Mouse (Mus musculus): ENCODE measurements around the gene Pet100.
A peak's percentile ranks its signal among the peaks of the same experiment; 100 is the strongest.
"Not testable (repeated sequence)": the region's sequence is repeated elsewhere in the genome, so short reads cannot be mapped to it uniquely, and the experiment has no call there.

Gene Pet100

DNA sequence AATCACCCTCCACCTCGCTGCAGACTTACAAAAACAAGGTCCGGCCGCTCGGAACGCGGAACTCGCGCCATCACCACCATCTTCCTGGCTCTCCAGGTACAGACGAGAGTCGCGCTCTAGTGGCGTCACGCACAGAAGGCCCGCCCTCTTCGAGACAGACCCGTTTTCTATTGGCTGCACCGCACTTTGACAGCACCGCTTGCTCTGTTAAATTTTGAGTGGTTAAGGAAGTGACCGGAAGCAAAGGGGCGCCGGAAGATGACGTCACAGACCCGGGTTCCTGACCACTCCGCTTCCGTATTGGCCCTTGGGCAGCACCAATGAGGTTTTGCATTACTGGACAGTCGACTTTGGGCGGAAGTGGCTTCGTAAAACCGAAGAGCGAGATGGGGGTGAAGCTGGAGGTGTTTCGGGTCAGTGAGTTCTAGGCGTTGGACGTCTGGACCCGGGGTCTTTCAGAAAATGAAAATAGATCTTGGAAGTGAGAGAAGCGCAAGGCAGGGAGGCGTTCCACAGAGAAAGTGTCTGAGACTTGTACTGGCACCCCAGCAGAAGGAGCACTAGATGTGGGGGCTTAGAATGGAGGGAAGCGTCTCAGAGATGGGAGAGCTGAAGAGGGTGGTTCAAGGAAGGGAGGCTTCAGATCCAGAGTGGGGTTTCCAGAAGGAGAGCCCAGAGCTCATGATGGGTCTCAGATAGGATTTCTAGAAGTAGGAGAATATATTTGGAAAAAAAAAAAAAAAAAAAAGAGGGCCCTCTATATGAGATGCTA is at the start of gene Pet100, which contains the start of gene Xab2:
TSS of gene Pet100 (plus strand) at position 350 of the 772 bp plus-strand sequence.
TSS of gene Xab2 (minus strand) at position 118 of the 772 bp plus-strand sequence.
- DNase-seq: peak; percentile 96 to 97

DNA sequence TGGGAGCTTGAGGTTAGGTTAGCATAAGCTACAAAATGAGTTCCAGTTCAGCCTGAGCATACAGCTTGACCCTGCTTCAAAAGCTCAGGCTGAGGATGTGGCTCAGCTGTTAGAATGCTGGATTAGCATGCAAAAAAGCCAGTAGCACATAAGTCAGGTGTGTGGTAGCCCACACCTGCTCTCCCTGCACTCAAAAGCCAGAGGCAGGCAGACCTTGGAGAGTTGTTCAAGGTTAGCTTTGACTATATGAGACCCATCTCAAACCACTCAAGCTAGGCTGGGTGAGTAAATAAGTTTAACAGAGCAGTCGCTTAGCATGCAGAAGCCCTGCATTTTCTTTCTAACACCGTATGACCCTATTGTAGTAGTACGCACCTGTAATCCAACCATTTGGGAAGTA is 46.8 kb upstream of the Pet100 start:
- no peak for DNase-seq

DNA sequence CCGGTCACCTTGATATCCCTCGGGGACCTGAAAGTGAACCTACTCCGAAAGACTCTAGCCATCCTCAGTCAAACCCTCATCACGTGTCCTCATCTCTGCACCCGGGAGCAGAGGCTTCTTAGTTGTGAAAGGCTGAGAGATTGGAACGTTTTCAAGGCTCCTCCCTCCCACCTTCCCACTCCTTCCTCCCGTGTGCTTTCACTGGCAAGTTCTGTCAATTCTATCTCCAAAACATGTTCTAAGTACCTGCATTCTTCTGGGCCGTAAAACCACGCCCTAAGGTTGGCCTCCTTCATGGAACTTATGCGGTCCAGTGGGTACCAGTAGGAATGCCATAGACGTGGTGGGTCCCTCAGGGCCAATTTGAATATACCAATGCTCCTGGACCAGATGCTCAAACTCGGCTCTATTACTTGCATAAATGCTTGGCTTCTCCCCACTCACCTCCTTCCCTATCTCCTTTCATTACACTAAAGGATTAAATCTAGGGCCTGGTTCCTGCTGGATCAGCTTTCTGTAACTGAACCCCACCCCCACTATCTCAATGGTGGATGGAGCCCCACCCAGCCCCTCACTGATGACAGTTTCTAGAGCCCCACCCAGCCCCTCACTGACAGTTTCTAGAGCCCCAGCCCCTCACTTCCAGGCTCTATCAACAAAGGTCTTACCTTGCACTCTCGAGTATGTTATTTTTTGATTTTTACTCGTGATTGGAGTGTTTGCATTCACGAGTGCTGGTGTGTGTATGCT is 45.0 kb upstream of the Pet100 start:
- no peak for DNase-seq

DNA sequence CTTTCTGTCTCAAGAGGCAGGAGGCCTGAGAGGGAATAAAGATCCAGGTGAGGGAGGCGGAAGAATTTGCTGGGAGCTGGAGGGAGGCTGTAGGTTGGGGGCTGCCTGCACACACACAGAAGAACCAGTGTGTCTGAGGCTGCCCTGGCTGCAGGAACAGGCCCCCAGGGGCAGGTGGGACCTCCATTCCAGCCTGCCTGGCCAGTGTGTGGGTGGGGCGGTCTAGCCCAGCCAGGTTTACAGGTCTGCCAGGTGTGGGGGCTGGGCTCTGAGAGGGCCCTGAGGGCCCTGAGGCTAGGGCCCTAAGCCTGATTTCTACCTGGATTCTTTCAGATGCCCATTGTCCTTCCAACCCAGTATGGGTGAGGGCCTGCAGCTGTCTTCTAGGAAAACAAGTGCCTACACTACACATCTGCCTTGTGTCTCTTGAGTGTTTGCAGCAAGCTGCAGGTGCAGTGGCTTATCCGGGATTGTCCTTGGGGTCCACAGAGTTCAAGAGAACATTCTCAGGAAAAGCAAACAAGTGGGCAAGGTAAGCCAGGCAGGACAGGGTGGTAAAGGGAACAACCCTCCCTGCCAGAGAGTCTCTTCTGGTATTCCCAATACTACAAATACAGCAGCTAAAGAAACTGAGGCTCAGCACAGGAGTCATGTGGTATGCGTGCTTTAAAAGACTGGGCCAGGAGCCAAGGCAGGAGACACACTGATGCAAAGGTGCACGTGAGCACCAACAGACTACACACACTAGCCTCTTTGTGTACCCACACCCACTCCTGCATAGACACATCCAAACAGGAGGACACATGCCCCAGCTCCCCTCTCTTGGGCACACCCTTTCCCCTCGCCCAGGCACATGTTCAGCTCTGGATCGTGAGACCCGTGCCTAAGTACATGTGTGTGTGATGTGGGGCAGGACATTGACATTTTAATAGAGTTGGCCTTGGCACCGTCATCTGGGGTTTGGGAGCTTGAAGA is 41.7 kb upstream of the Pet100 start:
- DNase-seq: no peak

DNA sequence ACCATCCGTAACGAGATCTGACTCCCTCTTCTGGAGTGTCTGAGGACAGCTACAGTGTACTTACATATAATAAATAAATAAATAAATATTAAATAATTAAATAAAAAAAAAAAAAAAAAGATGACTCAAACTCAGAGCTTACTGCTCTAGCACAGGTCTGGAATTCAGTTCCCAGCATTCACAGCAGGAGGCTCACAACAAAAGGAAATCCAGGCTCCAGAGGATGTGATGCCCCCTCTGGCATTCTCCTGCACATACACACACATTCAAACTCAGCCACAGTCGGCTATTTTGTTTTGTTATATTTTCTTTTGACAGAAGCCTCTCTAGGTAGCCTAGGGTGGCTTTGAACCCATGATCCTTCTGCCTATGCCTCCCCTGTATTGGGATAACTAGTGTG is 39.4 kb upstream of the Pet100 start:
- not testable (repeated sequence) for DNase-seq

DNA sequence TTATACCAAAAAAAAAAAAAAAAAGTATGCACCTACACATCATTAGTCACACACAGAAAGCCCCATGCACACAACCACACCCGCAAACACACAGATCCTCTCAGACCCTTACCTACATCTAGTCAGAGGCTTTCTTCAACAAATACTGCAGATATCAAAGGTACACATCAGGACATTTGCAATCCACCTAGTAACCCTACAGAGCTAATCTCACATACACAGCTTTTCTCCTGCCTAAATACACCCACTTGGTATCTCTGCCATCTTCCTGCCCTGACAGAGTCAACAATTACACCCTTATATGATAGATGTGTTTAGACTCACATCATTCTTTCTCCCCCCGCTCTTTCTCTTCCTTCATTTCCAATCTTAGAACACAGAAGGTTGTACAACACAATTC is 34.9 kb upstream of the Pet100 start:
- no peak for DNase-seq

DNA sequence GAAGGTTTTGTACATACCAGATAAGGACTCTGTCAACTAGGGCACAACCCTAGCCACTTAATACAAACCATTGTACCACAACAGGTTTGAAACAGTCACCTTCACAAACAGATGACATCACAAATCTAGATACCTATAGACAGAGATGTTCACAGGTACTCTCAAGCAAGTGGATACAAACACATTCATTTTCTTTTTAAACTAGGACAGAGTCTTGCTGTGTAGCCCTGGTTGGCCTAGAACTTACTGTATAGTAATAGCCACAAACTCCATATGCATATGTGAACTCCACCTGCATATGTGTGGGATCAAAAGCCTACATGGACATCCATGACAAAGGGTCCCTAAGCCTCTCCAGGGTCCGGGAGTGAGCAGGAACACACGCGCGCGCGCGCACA is 34.4 kb upstream of the Pet100 start, which contains the start of gene Camsap3:
TSS of gene Camsap3 (plus strand) at position 301 of the 398 bp plus-strand sequence.
- no peak for DNase-seq

DNA sequence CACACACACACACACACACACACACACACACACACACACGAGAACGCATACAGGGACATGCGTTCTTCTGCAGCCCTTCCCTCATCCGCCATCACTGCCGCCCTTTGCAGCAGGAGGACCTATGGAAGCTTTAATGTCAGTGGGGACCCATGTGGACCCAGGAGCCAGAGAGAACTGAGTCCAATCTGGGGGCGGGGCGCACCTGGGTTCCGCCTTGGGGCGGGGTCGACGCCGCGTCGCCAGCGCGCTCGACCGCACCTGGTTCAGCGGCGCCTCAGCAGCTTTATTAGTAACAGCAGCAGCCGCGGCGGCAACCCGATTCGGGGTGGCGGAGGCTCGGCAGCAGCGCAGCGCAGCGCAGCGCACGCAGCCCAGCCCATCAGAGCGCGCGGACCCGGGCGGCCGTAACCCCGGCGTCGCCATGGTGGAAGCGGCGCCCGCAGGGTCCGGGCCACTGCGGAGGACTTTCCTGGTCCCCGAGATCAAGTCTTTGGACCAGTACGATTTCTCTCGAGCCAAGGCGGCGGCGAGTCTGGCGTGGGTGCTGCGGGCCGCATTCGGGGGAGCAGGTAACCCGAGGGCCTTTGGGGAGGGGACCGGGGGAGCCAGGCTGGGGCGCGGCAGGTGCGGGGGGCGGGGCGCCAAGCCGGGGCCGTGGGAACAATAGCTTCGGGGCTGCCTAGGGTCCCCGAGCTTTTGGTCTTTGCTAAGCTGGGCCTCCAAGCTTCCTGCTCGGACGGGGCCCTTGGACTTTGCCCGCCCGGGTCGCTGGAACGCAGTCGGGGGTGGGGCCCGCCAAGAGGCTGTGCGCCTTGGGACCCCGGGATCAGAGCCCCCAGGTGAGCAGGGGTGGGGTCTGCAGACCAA is 33.7 kb upstream of the Pet100 start:
- DNase-seq: peak in 1 of 2 experiments; percentile 29

DNA sequence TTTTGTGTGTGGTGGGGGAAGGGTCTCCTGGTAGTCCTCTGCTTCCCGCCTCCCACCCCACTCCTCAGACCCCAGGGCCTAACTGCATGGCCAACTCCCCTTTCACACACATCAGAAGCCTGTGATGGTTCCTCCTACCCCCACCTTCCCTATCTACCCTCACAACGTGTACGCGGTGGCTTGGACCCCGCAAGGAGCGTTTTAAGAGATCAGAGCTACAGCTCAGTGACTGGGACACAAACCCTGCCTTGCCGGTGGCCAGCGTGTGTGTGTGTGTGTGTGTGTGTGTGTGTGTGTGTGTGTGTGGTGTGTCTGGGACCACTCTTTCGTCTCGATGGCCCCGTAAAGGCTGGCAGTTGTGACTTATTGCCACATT is 33.1 kb upstream of the Pet100 start:
- no peak for DNase-seq

DNA sequence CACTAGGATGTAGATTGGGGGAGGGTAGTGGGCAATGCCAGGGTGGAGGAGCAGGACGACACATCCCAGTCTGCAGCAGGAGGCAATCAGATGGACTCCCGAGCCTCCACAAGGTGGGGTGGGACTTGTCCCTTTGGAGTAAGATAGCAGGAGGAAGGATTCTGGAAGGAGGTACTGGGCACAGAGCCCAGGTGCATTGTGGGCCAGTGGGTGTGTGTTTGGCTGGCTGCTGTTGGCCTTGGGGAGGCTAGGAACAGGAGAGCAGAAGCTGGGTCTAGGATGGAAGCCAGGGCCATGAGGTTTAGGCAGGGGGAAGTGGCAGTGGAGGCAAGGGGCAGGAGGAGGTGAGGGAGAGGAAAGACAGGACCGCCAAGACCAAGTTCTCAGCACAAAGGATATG is 27.9 kb upstream of the Pet100 start:
- DNase-seq: no peak

DNA sequence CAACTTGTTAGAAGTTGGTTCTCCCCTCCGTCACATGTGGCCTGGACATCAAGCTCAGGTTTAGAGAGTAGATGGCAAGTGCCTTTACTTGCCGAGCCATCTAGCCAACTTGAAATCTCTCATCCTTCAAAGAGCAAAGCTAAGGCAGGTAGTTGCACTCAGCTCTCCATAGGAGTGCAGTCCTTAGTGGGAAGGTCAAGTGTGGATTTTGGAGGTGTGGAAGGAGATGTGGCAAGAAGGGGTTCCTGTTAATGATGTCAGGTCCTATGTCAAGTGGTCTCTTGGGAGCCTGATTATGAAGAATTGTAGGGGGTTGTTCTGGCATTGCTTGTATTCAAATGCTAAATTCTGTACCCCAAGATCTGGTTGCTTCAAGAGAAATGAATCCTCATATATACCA is 26.9 kb upstream of the Pet100 start:
- DNase-seq: no peak

DNA sequence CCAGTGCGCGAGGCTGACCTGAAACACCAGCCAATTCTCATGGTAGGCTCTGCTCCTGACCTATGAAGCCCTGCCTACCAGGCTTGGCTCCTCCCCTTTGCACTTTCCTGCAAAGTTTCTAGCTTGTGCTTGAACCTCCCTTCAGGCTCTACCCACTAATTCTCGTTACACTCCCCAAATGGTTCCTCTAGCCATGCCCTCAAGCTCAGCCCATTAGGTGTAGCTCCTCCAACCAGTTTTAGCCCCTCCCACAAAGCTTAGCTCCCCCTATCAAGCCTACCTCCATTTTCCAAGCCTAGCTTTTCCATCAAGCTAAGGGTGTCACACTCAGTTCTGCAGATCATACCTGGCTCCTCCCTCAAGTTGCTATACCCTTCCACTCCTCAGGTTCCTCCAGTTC is 23.3 kb upstream of the Pet100 start:
- DNase-seq: no peak

DNA sequence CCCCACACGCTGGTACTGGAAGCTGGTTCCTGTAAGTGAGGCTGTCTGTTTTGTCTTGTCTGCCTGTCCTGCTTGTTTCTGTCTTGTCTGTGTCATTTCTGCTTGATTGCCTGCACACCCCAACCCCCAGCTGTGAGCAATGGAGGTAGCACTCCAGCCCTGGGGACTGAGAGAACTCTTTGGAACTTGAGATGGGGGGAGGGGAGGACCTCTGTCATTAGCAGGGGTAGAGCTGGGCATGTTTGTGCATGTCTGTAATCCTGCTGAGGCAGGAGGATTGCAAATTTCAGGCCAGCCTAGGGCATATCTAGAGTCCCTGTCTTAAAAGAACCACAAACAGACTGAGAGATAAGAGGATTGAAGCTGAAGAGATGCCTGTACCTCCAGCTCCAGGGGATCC is 22.1 kb upstream of the Pet100 start:
- no peak for DNase-seq

DNA sequence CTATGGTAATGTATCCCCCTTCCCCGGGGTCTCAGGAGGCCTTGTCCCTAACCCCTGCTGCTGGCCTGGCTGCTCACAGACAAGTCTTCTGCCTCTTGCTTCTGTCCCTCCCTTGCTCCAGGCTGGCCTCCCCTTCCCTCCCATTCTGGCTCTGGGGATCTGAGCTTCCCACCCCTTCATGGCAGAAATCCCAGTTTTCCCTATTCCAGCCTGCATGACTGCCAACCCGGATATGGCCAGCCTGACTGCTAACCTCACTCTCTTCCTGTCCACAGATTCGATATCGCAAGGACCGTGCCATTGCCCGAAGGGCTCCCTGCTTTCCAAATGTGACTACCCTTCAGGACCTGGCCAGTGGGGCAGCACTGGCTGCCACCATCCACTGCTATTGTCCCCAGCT is 20.9 kb upstream of the Pet100 start:
- no peak for DNase-seq

DNA sequence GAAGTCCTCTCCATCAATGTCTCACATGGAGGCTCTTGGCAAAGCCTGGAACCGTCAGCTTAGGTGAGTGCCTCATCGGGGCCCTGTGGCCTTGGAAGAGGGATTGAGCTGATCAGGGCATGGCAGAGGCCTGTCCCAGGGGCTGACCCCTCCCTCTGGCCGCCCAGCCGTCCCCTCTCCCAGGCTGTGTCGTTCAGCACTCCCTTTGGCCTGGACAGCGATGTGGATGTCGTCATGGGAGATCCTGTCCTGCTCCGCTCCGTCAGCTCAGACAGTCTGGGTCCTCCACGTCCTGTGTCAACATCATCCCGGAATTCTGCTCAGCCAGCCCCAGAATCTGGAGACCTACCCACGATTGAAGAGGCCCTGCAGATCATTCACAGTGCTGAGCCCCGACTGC is 17.9 kb upstream of the Pet100 start:
- DNase-seq: no peak

DNA sequence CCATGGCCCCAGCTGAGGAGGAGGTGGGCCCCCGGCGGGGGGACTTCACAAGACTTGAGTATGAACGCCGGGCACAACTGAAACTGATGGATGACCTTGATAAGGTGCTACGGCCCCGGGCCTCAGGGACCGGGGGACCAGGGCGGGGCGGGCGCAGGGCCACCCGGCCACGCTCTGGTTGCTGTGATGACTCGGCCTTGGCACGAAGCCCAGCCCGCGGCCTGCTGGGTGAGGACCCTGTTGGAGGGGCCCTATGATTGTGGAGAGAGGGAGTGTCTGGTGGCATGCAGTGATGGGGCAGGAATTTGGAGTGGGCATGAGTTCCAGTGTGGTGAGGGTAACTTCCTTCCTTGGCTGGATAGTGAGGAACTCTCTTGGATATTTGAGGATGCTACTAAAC is 14.8 kb upstream of the Pet100 start:
- no peak for DNase-seq

DNA sequence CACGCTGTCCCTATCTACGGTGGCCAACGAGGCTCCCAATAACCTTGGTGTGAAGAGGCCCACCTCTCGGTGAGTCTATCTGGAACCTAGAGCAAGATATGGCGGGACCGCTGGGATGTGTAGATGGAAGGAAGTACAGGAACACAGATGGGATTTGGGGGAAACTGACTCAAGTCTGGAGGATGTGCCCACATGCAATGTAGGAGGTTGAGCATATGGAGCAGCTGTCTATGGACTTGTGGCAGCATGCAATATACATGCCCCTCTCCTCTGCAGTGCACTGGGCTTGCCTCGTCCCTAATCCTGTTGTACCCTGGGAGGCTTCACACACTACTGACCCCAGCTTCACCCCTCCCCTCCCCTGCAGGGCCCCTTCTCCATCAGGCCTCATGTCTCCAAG is 13.5 kb upstream of the Pet100 start:
- DNase-seq: no peak

DNA sequence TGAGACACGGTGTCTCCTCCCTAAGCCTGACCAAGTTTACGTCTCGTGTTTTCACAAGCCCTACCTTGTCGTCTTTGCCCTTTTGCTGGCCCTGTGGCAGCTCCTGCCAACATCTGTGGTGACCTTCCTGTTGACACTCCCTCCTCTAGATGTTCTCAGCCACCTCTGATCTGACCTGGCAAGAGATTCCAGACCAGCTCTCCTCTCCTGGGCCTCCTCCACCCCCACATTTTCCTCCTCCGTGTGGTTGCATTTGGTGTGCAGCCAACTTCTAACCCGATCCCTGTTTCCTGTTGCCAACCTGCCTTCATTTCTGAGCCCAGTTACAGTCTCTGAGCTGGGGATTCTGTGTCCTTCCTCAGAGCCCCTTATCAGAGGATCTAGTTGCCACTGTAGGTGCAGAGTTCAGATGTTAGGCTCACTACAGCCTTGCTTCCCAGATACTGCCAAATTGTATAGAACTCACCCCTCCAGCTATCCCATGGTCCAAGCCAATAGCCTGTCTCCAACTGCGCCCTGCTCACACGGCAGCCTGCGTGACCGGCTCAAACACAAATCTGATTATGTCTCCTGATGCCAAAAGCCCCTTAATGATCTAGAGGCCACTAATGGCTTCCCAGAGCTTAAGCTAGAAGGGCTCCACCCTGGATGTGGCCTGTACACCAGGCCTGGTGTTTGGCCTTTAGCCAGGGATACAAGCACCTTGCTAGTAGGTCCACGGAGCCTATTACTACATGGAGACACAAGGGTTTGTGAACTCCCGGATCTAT is 12.1 kb upstream of the Pet100 start:
- DNase-seq: no peak

DNA sequence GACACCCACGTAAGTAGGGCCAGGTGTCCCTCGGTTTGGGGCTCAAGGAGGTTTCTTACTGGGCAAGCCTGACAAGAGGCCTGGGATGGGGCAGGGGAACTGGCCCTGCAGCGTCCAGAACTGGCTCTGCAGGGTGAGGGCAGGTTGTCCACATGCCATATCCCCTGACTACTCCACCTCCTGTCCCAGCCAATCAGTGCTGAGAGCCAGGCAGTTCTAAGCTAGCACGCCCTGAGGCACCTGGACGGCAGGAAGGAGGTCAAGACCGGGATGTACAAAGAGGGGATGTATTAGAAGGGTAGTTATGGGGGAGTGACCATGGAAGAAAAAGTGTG is 11.6 kb upstream of the Pet100 start:
- DNase-seq: no peak

DNA sequence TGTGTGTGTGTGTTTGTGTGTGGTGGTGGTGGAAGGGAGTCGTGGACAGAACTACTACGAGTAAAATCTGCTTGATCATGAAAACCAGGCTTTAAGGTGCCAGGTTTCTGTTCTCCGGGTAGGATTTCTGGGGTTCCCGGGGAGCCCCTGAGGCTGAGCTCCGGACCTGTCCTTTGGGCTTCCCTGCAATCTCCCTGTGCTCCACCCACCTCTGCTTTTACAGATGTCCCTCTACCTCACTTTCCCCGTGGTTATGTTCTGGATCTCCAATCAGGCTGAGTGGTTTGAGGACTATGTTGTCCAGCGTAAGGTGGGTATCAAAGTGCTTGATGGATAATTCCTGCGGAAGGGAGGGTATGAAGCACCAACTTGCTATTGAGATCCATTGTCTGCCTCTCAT is 771 bp downstream of the Pet100 start:
- no peak for DNase-seq

DNA sequence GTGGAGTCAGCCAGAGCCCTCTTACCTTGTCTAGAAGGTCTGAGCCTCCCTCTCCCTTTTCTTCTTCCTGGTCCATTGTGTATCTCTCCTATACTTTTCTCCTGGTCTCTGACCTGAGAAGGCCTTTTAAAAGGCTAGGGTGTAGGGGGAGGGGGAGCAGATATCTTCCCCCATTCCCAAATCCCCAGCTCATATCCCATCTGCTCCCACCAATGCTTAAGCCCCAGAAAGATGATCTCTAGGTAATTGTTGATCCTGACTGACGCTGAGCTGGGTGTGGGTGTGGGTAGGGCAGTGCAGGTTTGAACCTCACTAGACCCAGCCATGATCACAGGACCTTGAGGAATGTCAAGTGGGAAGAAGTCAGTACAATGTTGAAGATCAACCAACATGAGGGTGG is 4.1 kb downstream of the Pet100 start, which contains the start of gene Pcp2:
TSS of gene Pcp2 (minus strand) at position 101 of the 400 bp plus-strand sequence.
- DNase-seq: no peak

All from thymus, postnatal 36 days (tissue).